Mouse (Mus musculus) MEL (cell line): ENCODE measurements around the gene Pecam1. TPM values are rescaled to one million over a fixed set of nuclear protein-coding genes. Genes with fewer than 3 reads are reported as not detected.

ENCODE experiments used
- DNase-seq: peaks from one replicate; pipeline ENCODE4 v3.0.0; 2011; ENCODE audit warnings: low read depth, low spot score
- H3K27ac ChIP-seq: 2 replicates; pipeline ENCODE4 v1.5.1; 2012; ENCODE audit warnings: low read depth, mild to moderate bottlenecking, control low read depth, low read length, moderate library complexity; ENCODE audit not compliant: control insufficient read depth
- H3K27me3 ChIP-seq, 2 experiments: fragments of 150-350 bp in 1 of 2; sonication (generic) in 1 of 2; 2 replicates each; pipeline ENCODE4 v1.6.1; 2012; ENCODE audit warnings: low read length in 2 of 2, mild to moderate bottlenecking in 2 of 2, improper control_type of control experiment in 1 of 2, moderate library complexity in 1 of 2; ENCODE audit not compliant: insufficient read depth in 2 of 2, control insufficient read depth in 1 of 2
- H3K36me3 ChIP-seq, 2 experiments: 2 replicates each; pipeline ENCODE4 v1.6.1; 2012 to 2014; ENCODE audit warnings: low read length in 2 of 2, improper control_type of control experiment in 1 of 2, inconsistent platforms in 1 of 2, mild to moderate bottlenecking in 1 of 2; ENCODE audit not compliant: insufficient read depth in 2 of 2, control insufficient read depth in 1 of 2
- H3K4me1 ChIP-seq, 2 experiments: fragments of 150-350 bp in 1 of 2; sonication (generic) in 1 of 2; 2 replicates each; pipeline ENCODE4 v1.6.1; 2012; ENCODE audit warnings: low read length in 2 of 2, improper control_type of control experiment in 1 of 2, mild to moderate bottlenecking in 1 of 2; ENCODE audit not compliant: insufficient read depth in 2 of 2, control insufficient read depth in 1 of 2
- H3K4me3 ChIP-seq, 2 experiments: fragments of 150-350 bp in 1 of 2; sonication (generic) in 1 of 2; 2 replicates each; pipeline ENCODE4 v1.5.1; 2012; ENCODE audit warnings: low read depth in 2 of 2, low read length in 2 of 2, mild to moderate bottlenecking in 2 of 2, moderate library complexity in 2 of 2, control low read depth in 1 of 2, improper control_type of control experiment in 1 of 2; ENCODE audit not compliant: control insufficient read depth in 1 of 2, insufficient read depth in 1 of 2
- H3K79me2 ChIP-seq: 2 replicates; pipeline ENCODE4 v1.6.1; 2012; ENCODE audit warnings: mild to moderate bottlenecking, low read length, moderate library complexity; ENCODE audit not compliant: control insufficient read depth, poor library complexity, insufficient read depth
- H3K9ac ChIP-seq: 2 replicates; pipeline ENCODE4 v1.6.1; 2012; ENCODE audit warnings: low read depth, mild to moderate bottlenecking, control low read depth, low read length, moderate library complexity; ENCODE audit not compliant: control insufficient read depth, poor library complexity, severe bottlenecking
- H3K9me3 ChIP-seq: fragments of 150-350 bp; sonication (generic); replicated peaks from 2 replicates; pipeline ENCODE4 v1.6.1; 2012; ENCODE audit warnings: mild to moderate bottlenecking, low read length, improper control_type of control experiment, moderate library complexity; ENCODE audit not compliant: insufficient read depth
- BHLHE40 ChIP-seq: IDR thresholded peaks from 2 replicates; pipeline ENCODE4 v1.6.1; 2012; ENCODE audit warnings: low read depth, mild to moderate bottlenecking, inconsistent platforms, low read length, improper control_type of control experiment, borderline replicate concordance
- CHD1 ChIP-seq: IDR thresholded peaks from 2 replicates; pipeline ENCODE4 v1.6.1; 2012; ENCODE audit warnings: low read depth, mild to moderate bottlenecking, inconsistent platforms, low read length, improper control_type of control experiment
- CTCF ChIP-seq, 3 experiments: IDR thresholded peaks in 2 of 3; conservative IDR thresholded peaks in 1 of 3; 2 replicates each; pipeline ENCODE4 v1.5.1; 2011 to 2012; ENCODE audit warnings: low read length in 3 of 3, low read depth in 2 of 3, mild to moderate bottlenecking in 2 of 3, improper control_type of control experiment in 1 of 3, inconsistent platforms in 1 of 3, mixed read lengths in 1 of 3, moderate library complexity in 1 of 3; ENCODE audit not compliant: control insufficient read depth in 1 of 3, insufficient read depth in 1 of 3, poor library complexity in 1 of 3, severe bottlenecking in 1 of 3
- E2F4 ChIP-seq: IDR thresholded peaks from 2 replicates; pipeline ENCODE4 v1.6.1; 2011; ENCODE audit warnings: low read depth, low read length, improper control_type of control experiment, borderline replicate concordance
- ELF1 ChIP-seq: IDR thresholded peaks from 2 replicates; pipeline ENCODE4 v1.6.1; 2014; ENCODE audit warnings: low read depth, mild to moderate bottlenecking, inconsistent platforms, low read length, improper control_type of control experiment, moderate library complexity
- EP300 ChIP-seq, 2 experiments: IDR thresholded peaks; 2 replicates each; pipeline ENCODE4 v1.6.1; 2011; ENCODE audit warnings: improper control_type of control experiment in 2 of 2, low read length in 2 of 2, low read depth in 1 of 2, mild to moderate bottlenecking in 1 of 2
- ETS1 ChIP-seq: IDR thresholded peaks from 2 replicates; pipeline ENCODE4 v1.6.1; 2012; ENCODE audit warnings: low read depth, mild to moderate bottlenecking, inconsistent platforms, low read length, improper control_type of control experiment, moderate library complexity
- GATA1 ChIP-seq: IDR thresholded peaks from 2 replicates; pipeline ENCODE4 v1.6.1; 2011; ENCODE audit warnings: low read depth, low read length, improper control_type of control experiment
- HCFC1 ChIP-seq: IDR thresholded peaks from 2 replicates; pipeline ENCODE4 v1.6.1; 2012; ENCODE audit warnings: low read depth, mild to moderate bottlenecking, inconsistent platforms, low read length, improper control_type of control experiment, moderate library complexity
- JUND ChIP-seq: IDR thresholded peaks from 2 replicates; pipeline ENCODE4 v1.6.1; 2011; ENCODE audit warnings: low read depth, mild to moderate bottlenecking, improper control_type of control experiment, low read length
- MAX ChIP-seq: IDR thresholded peaks from 2 replicates; pipeline ENCODE4 v1.6.1; 2011; ENCODE audit warnings: low read length, improper control_type of control experiment
- MAZ ChIP-seq: IDR thresholded peaks from 2 replicates; pipeline ENCODE4 v1.6.1; 2012; ENCODE audit warnings: low read depth, mild to moderate bottlenecking, inconsistent platforms, low read length, improper control_type of control experiment
- MEF2A ChIP-seq: IDR thresholded peaks from 2 replicates; pipeline ENCODE4 v1.6.1; 2014; ENCODE audit warnings: low read depth, mild to moderate bottlenecking, inconsistent platforms, low read length, improper control_type of control experiment; ENCODE audit not compliant: poor library complexity, insufficient replicate concordance, severe bottlenecking; ENCODE audit errors: extremely low read depth
- MYC ChIP-seq: IDR thresholded peaks from 2 replicates; pipeline ENCODE4 v1.6.1; 2011; ENCODE audit warnings: low read depth, mild to moderate bottlenecking, low read length, improper control_type of control experiment, moderate library complexity
- POLR2A ChIP-seq, 2 experiments: IDR thresholded peaks; 2 replicates each; pipeline ENCODE4 v1.6.1; 2011 to 2012; ENCODE audit warnings: low read length in 2 of 2, mild to moderate bottlenecking in 2 of 2, control low read depth in 1 of 2, improper control_type of control experiment in 1 of 2, low read depth in 1 of 2, moderate library complexity in 1 of 2; ENCODE audit not compliant: control insufficient read depth in 1 of 2, insufficient read depth in 1 of 2, poor library complexity in 1 of 2
- POLR2AphosphoS5 ChIP-seq: IDR thresholded peaks from 2 replicates; pipeline ENCODE4 v1.6.1; 2012; ENCODE audit warnings: low read depth, borderline replicate concordance, mild to moderate bottlenecking, inconsistent platforms, low read length, moderate library complexity, mixed read lengths
- RCOR1 ChIP-seq: IDR thresholded peaks from 2 replicates; pipeline ENCODE4 v1.6.1; 2012; ENCODE audit warnings: low read depth, mild to moderate bottlenecking, inconsistent platforms, low read length, improper control_type of control experiment
- TBP ChIP-seq: IDR thresholded peaks from 2 replicates; pipeline ENCODE4 v1.8.0; 2011; ENCODE audit warnings: low read depth, low read length, improper control_type of control experiment
- TCF12 ChIP-seq: IDR thresholded peaks from 2 replicates; pipeline ENCODE4 v1.6.1; 2014; ENCODE audit warnings: low read depth, mild to moderate bottlenecking, inconsistent platforms, low read length, improper control_type of control experiment, moderate library complexity
- ZC3H11A ChIP-seq: IDR thresholded peaks from 2 replicates; pipeline ENCODE4 v1.6.1; 2012; ENCODE audit warnings: low read depth, mild to moderate bottlenecking, inconsistent platforms, low read length, improper control_type of control experiment
- ZKSCAN1 ChIP-seq: IDR thresholded peaks from 2 replicates; pipeline ENCODE4 v1.6.1; 2012; ENCODE audit warnings: low read depth, mild to moderate bottlenecking, inconsistent platforms, low read length, improper control_type of control experiment, moderate library complexity
- polyA plus RNA-seq, 2 experiments: library from polyadenylated mRNA; stranded (reverse) in 1 of 2; unstranded in 1 of 2; fragments of >175 nt in 1 of 2; fragments of >200 nt in 1 of 2; gene quantifications; 2 replicates each; pipeline versions ENCODE4 v1.2.1 to v1.2.4; 2012; ENCODE audit warnings: low replicate concordance in 2 of 2, low read depth in 1 of 2; ENCODE audit not compliant: insufficient read length in 2 of 2, insufficient read depth in 1 of 2, missing spikeins in 1 of 2
- total RNA-seq: library from RNA; depleted of rRNA; stranded (reverse); fragments of 300-350 nt; gene quantifications from 2 replicates; pipeline ENCODE4 v1.2.3, GENCODE M21; 2012

Gene Pecam1
- total and polyA plus RNA-seq, 3 experiments = 0.12 to 0.14 TPM; not detected in 1

DNA sequence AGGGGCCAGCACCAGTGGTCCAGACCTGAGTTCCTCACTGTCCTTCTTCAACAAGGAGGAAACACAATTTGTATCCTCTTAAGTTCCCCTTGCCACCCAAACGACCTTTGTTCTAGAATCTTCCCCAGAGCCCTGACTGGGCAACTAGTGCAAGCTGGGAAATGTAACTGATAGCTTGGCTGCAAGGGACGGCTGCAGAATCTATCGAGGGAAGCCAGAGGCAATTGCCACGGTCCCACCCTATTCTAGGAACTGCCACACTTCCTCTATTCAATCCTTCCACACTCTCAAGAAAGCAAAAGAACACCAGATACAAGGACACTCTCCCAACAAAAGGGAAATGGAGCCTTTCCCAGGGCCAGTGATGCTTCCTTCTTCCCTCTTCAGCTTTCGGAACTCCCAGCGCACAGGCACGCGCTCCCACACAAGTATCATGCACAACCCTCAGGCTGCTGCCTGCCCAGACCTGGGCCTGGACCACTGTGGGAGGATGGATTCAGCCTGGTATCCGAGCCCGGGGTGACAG, 75.2 kb downstream of the Pecam1 start:
- H3K4me1 ChIP-seq = peaks cover 4 to 36% of the 10 kb centered on the region in 2 experiments; a peak in 3 of 4 replicates
- peak overlapping the region; percentile 15 for H3K9ac ChIP-seq
- H3K4me3 ChIP-seq = 0 out of 4 replicates have a peak overlapping the region, but pooled peaks have one; percentile 37 to 39
- peak; percentile 83 for DNase-seq
- H3K79me2 ChIP-seq = no peaks in the 10 kb centered on the region
- H3K27ac ChIP-seq = peak overlapping the region; percentile 6; the same call in 1 of the 2 replicates
- TF ChIP-seq TBP = 0 out of 2 replicates have a peak, but pooled peaks have one; percentile 43
- no peak for TF ChIP-seq CHD1
- peak; percentile 33; the same call in 1 of the 2 replicates for TF ChIP-seq ETS1
- TF ChIP-seq EP300 (IDR thresholded peaks at IDR 0.05; ENCODE audit: low read depth in 1 of 2, low read length in 2 of 2) = peak; percentile 57 to 72; a peak in 3 of 4 replicates
- TF ChIP-seq GATA1 = peak; percentile 45; the same call in 1 of the 2 replicates
- TF ChIP-seq MEF2A = no peak
- TF ChIP-seq ELF1 = 0 out of 2 replicates have a peak, but pooled peaks have one; percentile 9
- 0 out of 2 replicates have a peak, but pooled peaks have one; percentile 39 for TF ChIP-seq TCF12
- H3K27me3 ChIP-seq = no peaks in the 10 kb centered on the region
- H3K9me3 ChIP-seq = no peaks in the 10 kb centered on the region
- peaks cover 0 to 18% of the 10 kb centered on the region in 2 experiments; a peak in 2 of 4 replicates for H3K36me3 ChIP-seq

DNA sequence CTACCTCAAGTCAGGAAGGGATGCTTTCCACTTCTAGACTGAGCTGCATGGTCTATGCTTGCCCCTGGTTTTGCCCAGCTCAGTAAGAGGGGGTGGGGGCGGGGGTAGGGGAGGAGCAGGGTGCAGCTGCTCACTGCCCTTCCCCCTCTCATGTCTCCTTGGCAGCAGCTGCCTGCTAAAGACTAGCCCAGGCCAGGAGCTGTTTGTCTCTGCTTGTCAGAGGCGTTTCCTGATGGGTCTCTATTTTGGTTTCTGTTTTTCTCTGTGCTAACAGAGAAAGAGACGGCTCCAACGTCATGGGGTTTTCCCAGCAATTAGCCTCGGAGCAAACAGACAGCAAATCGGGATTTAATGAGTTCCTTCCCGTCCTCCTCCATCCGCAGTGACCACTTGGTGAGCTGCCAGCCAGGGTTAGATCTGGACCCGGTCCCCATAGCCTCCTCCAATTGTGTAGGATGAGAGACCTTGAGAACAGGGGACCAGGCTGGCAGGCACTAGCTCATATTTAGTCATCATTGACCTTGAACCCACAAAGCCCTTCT, 75.7 kb downstream of the Pecam1 start:
- peaks cover 4 to 39% of the 10 kb centered on the region in 2 experiments; a peak in 3 of 4 replicates for H3K4me1 ChIP-seq
- H3K27ac ChIP-seq = peak overlapping the region; percentile 6; the same call in 1 of the 2 replicates
- H3K27me3 ChIP-seq = no peaks in the 10 kb centered on the region
- H3K79me2 ChIP-seq = no peaks in the 10 kb centered on the region
- TF ChIP-seq CHD1 (no peak), ZC3H11A (no peak), CTCF (IDR thresholded peaks at IDR 0.05 in 2 of 3, conservative IDR thresholded peaks at IDR 0.05 in 1 of 3; ENCODE audit: control insufficient read depth in 1 of 3, insufficient read depth in 1 of 3, low read depth in 2 of 3, low read length in 3 of 3, poor library complexity in 1 of 3, severe bottlenecking in 1 of 3) (no peak), POLR2AphosphoS5 (no peak), ZKSCAN1 (no peak), POLR2A (IDR thresholded peaks at IDR 0.05; ENCODE audit: control insufficient read depth in 1 of 2, insufficient read depth in 1 of 2, low read depth in 1 of 2, low read length in 2 of 2, poor library complexity in 1 of 2) (no peak), ETS1 (no peak), MAZ (no peak), MAX (no peak), E2F4 (no peak), HCFC1 (no peak), RCOR1 (no peak), BHLHE40 (no peak), GATA1 (no peak), MYC (no peak), JUND (no peak)
- H3K36me3 ChIP-seq = peaks cover 0 to 21% of the 10 kb centered on the region in 2 experiments; a peak in 2 of 4 replicates
- peak overlapping the region; percentile 15 for H3K9ac ChIP-seq
- peak; percentile 36 for DNase-seq
- no peaks in the 10 kb centered on the region for H3K9me3 ChIP-seq
- peak overlapping the region; percentile 37 to 39; a peak in 3 of 4 replicates for H3K4me3 ChIP-seq
